Mouse (Mus musculus) cerebellum, adult 9-10 months (tissue): ENCODE results near the gene Ager.

ENCODE experiments used
- DNase-seq: peaks from one replicate; pipeline ENCODE4 v3.0.0; 2022

Ager gene

GRCm38 (mm10) chr17:34597566-34598095 is at the start of gene Ager:
Gene Ager (plus strand): TSS chr17:34597862.
- DNase-seq: peak; percentile 35

DNA sequence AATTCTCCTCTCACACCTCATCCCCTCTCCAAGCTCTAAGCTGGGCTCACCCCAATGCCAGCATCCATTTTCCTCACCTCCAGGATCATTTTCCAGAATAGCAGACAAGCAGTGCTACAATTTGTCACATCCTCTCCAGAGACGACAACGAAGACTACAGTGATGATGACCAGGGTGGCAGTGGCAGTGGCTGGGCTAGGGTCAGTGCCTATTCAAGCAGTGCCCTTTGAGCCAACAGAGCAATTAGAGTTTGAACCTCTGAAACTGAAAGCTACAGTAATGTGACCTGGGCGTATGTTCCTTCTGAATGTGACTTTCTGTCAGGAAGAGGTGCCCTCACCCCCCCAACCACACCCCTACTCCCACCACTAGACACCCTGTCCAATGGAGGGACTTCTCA is 48.5 kb upstream of the Ager start:
- DNase-seq: no peak

GRCm38 (mm10) chr17:34549843-34550242 is 47.8 kb upstream of the Ager start:
- DNase-seq: no peak

DNA sequence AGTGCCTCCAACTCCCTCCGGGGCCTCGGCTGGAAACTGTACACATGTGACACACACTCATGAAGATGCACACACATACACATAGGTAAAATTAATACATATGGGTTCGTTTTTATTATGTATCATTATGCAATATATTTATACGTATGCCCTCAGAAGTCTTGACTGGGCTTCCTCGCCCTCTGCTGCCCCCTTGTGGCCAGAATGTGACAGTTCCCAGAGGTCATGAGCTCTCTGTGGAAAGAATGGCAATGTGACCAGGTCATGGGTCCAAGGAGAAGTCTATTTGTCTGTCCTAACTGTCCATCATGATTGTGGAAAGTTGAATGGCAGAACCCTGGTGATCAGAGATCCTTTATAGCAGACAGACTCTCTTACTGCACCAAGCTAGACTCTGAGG is 42.2 kb upstream of the Ager start:
- DNase-seq: peak; percentile 72

DNA sequence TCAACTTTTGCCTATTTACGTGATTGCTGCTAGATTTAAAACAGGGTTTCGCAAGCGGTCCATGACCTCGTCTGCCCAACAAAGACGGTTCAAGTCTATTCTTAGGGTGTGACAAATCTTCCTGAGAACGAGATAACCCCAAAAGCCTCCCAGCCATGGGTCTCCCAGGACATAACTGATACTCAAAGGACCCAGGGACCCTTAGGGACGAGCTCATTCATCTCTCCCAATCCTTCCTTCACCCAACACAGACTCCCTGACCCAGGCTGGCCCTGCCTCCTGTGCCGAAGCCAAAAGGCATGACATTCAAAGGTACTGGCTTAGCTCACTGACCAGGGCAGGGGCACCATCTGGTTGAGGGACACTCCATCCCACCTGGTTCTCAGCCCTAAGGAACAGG is 41.3 kb upstream of the Ager start:
- no peak for DNase-seq

DNA sequence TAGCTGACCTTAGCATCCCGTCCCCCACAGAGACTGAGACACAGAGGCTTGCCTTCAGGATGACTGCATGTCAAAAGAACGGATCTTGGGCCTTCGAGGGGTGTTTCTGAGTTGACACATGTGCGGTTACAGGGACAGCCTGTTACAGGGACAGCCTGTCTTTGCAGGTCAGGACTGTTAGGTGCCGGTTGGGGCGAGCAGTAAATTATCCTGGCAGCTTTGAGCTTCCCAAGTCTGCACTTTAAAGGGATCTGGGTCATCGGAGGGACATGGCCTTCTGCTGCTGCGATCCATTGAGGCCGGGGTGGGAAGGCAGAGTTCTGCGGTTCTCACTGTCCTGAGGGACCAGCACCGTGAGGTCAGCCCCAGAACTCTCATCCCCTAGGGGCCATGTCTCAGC is 40.3 kb upstream of the Ager start:
- DNase-seq: no peak

DNA sequence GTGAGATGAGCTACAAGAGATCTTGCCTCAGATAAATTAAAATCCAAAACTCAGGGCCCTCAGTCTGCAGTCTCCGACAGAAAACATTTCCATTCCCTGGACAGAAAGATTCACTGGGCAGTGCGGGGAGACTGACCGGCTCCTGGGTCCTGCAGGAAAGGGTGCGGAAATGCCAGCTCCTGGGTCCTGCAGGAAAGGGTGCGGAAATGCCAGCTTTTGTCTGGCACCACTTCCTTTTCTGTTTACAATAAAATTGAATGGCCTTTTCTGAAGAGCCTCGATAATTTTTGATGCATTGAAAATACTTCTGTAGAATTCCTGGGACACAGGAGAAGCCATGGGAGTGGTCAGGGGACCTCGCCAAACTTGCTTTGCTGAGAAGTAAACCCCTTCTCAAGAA is 38.5 kb upstream of the Ager start:
- DNase-seq: no peak

DNA sequence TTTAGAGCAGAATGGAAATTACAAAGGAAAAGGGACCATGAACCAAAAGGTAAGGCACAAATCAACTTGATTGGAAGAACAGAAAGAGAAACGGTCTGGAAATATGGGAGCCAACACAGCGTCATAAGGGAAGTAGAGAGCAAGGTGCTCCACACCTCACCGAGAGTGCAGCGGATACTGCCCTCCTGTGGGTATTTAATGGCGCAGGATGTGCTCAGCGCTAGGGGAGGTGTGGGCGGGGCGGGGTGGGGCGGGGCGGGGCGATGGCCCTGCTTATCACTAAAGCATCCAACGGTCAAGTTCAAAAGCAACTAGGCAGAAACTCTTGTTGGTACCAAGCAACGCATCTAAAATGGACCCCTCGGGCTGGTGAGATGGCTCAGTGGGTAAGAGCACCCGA is 37.8 kb upstream of the Ager start:
- no peak for DNase-seq

DNA sequence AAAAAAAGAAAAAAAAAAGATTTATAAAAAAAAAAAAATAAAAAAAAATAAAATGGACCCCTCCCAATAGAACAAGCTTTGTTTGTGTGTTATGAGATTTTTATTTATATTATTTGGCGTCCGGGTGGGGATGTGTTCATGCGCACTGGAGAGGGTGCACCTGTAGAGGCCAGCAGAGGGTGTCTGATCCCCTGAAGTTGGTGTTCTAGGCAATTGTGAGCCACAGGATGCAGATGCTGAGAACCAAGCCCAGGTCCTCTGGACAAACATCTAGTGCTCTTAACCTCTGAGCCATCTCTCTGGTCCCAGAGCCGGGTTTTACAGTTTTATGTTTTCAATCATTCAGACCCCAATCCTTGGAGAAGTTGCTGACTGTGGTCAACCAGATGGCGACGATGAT is 37.2 kb upstream of the Ager start:
- DNase-seq: no peak

DNA sequence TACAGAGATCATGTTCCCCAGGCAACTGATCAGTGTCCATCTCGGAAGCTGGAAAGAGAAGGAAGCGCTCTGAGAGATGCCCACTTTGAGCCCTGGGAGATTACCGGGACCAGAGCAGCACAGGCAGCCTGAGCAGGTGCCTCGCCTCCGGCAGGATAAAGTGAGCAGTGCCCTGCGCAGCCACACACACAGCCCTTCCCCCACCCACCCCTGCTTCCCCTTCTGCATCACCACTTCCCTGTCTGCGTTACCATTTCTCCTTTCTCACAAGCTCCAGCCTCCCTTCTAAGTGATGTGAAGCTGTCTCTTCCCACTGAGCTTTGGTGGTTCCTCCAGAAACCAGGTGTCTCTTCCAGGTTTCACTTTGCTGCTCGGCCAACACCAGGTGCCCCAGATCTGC is 36.5 kb upstream of the Ager start:
- DNase-seq: no peak

GRCm38 (mm10) chr17:34562595-34562994 is 35.1 kb upstream of the Ager start:
- no peak for DNase-seq

GRCm38 (mm10) chr17:34563354-34563753 is 34.3 kb upstream of the Ager start:
- no peak for DNase-seq

- DNase-seq: no peak
Observed at GRCm38 (mm10) chr17:34564003-34564421, 33.6 kb upstream of the Ager start, which contains the start of gene Notch4. Gene Notch4 (plus strand): TSS chr17:34564268.

DNA sequence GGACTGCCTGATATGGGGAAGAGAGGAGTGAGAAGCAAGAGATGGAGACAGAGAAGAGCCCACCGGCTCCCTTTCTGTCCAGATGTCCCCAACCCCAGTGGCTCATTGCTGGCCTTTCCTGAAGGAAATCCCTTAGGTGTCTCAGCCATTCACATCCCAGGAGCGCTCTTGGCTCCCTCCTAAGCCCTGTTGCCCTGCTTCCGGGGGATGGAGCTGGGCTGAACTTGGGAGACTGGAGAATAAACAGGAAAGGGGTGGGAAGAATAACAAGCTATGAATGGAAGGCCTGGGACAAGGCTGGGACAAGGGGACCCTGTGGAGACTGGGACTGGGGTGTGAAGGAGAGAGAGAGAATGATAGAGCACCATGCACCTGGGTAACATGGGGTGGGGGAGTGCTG is 32.9 kb upstream of the Ager start:
- no peak for DNase-seq

GRCm38 (mm10) chr17:34567311-34567710 is 30.4 kb upstream of the Ager start:
- no peak for DNase-seq

DNA sequence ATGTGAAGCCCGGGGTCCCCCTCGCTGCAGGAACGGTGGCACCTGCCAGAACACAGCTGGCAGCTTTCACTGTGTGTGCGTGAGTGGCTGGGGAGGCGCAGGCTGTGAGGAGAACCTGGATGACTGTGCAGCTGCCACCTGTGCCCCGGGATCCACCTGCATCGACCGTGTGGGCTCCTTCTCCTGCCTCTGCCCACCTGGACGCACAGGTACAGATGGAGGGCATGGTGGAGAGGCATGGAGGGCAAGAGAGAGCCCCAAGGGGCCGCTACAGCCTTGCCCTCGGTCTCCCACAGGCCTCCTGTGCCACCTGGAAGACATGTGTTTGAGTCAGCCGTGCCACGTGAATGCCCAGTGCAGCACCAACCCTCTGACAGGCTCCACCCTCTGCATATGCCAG is 29.2 kb upstream of the Ager start:
- DNase-seq: no peak

GRCm38 (mm10) chr17:34569919-34570318 is 27.7 kb upstream of the Ager start:
- DNase-seq: no peak

- DNase-seq: no peak
Observed at GRCm38 (mm10) chr17:34571875-34572274, 25.8 kb upstream of the Ager start.

DNA sequence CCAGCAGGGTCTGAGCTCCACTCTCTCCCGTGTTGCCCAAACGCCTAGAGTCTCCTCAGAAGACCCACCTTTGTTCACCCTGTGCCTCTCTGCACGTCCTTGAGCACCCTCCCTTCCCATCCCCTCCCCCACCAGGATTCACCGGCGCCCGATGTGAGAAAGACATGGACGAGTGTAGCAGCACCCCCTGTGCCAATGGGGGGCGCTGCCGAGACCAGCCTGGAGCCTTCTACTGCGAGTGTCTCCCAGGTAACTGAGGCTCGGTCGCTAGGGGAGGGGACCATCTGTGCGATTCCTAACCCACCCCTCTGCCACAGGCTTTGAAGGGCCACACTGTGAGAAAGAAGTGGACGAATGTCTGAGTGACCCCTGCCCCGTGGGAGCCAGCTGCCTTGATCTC is 25.3 kb upstream of the Ager start:
- no peak for DNase-seq

GRCm38 (mm10) chr17:34576577-34576976 is 21.1 kb upstream of the Ager start:
- DNase-seq: no peak

GRCm38 (mm10) chr17:34578070-34578469 is 19.6 kb upstream of the Ager start:
- DNase-seq: no peak

DNA sequence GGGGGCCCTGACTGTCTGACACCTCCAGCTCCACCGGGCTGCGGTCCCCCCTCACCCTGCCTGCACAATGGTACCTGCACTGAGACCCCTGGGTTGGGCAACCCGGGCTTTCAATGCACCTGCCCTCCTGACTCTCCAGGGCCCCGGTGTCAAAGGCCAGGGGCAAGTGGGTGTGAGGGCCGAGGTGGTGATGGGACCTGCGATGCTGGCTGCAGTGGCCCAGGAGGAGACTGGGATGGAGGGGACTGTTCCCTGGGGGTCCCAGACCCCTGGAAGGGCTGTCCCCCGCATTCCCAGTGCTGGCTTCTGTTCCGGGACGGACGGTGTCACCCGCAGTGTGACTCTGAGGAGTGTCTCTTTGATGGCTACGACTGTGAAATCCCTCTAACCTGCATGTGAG is 15.1 kb upstream of the Ager start:
- DNase-seq: peak; percentile 18

DNA sequence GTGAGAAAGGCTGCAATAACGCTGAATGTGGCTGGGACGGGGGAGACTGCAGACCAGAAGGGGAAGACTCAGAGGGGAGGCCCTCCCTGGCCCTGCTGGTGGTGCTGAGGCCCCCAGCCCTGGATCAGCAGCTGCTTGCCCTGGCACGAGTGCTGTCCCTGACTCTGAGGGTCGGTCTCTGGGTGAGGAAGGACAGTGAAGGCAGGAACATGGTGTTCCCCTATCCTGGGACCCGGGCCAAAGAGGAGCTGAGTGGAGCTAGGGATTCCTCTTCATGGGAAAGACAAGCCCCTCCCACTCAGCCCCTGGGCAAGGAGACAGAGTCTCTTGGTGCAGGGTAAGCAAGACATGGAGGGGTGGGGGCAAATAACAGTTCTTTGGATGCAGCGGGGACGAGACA is 14.3 kb upstream of the Ager start:
- peak; percentile 42 for DNase-seq

- DNase-seq: no peak
Observed at GRCm38 (mm10) chr17:34583819-34584218, 13.8 kb upstream of the Ager start.

DNA sequence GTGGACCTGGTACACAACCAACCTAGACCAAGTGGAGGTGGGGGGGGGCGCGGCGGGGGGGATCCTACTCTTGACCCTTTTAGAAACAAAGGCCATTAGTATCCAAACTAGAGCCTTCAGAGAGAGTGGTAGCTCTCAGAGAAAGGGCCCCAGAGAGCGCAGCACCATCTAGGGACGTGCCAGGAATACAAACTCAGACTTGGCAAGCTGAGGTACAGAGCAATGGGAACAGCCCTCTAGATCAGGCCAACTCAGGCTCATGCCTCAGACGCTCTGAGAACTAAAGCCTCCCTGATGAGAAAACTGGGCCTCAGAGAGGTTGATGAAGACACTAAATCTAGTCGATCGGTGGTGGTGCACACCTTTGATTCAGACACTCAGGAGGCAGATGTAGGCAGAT is 12.5 kb upstream of the Ager start:
- DNase-seq: no peak
